Mouse (Mus musculus) lung, adult 2 months (tissue): ENCODE data around the gene Il6st.

Experiments used
- CTCF ChIP-seq: fragments of 200-500 bp; IDR thresholded peaks from 2 replicates; pipeline ENCODE4 v1.5.1; 2011; ENCODE audit warnings: mild to moderate bottlenecking, low read length, control low read depth; ENCODE audit not compliant: insufficient read depth
- POLR2A ChIP-seq: fragments of 200-500 bp; IDR thresholded peaks from 2 replicates; pipeline ENCODE4 v1.6.1; 2011; ENCODE audit warnings: low read depth, mild to moderate bottlenecking, control low read depth, low read length, borderline replicate concordance; ENCODE audit errors: extremely low read depth

DNA sequence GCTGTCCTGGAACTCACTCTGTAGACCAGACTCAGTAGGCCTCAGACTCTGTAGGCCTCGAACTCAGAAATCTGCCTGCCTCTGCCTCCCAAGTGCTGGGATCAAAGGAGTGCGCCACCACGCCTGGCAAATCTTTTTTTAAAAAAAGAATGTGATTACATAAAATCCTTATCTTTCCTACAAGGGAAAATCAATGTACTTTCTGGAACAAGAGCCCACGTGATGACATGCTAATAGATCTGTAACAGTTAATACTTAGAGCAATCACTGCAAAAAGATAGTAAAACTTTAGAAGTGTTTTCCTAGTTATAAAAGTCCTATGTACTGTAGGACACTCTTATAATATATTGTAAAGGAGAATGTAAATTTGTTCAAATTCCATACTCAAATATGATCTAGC is 36.2 kb downstream of the Il6st start:
- no peak for TF ChIP-seq POLR2A
- no peak for TF ChIP-seq CTCF
